Mouse (Mus musculus) intestine, embryonic 15.5 days (tissue): Measurements from ENCODE around the gene Ptf1a. TPM values are rescaled to one million over a fixed set of nuclear protein-coding genes. Genes with fewer than 3 reads are reported as not detected.
A peak's percentile ranks its signal among the peaks of the same experiment; 100 is the strongest.

ENCODE experiments used
- ATAC-seq: fragments of 200-750 bp; cut with Nextera tagmentation; 2 replicates; pipeline ENCODE4 v1.8.0; 2017; ENCODE audit warnings: moderate TSS enrichment, moderate library complexity
- H3K27ac ChIP-seq: fragments of 300-500 bp; sonication (generic); 2 replicates; pipeline ENCODE4 v1.5.1; 2015; ENCODE audit warnings: mild to moderate bottlenecking, inconsistent platforms
- H3K27me3 ChIP-seq: fragments of 300-500 bp; sonication (generic); replicated peaks from 2 replicates; pipeline ENCODE4 v1.6.1; 2015; ENCODE audit warnings: inconsistent platforms
- H3K36me3 ChIP-seq: fragments of 300-500 bp; sonication (generic); 2 replicates; pipeline ENCODE4 v1.6.1; 2015; ENCODE audit warnings: inconsistent platforms
- H3K4me1 ChIP-seq: fragments of 300-500 bp; sonication (generic); replicated peaks from 2 replicates; pipeline ENCODE4 v1.6.1; 2015; ENCODE audit warnings: inconsistent platforms
- H3K4me2 ChIP-seq: fragments of 300-500 bp; sonication (generic); replicated peaks from 2 replicates; pipeline ENCODE4 v1.6.1; 2015; ENCODE audit warnings: mild to moderate bottlenecking, inconsistent platforms
- H3K4me3 ChIP-seq: fragments of 300-500 bp; sonication (generic); replicated peaks from 2 replicates; pipeline ENCODE4 v1.5.1; 2015; ENCODE audit warnings: inconsistent platforms
- H3K9ac ChIP-seq: fragments of 300-500 bp; sonication (generic); 2 replicates; pipeline ENCODE4 v1.6.1; 2015; ENCODE audit warnings: inconsistent platforms
- H3K9me3 ChIP-seq: fragments of 300-500 bp; sonication (generic); 2 replicates; pipeline ENCODE4 v1.6.1; 2016; ENCODE audit warnings: inconsistent platforms
- WGBS: fragments of 180-500 bp; shearing (Covaris S2); methylation state at CpG from one replicate; pipeline ENCODE4 v1.1.7; 2015; 5-methylcytosine and 5-hydroxymethylcytosine counted together
- polyA plus RNA-seq: library from polyadenylated mRNA; unstranded; fragments of >200 nt; fragmentation: Nextera tagmentation; extraction: Ambion mirVana; gene quantifications from 2 replicates; pipeline ENCODE4 v1.2.1, GENCODE M21; 2015

The Ptf1a gene
- polyA plus RNA-seq, 1 experiment from 2014 or later, result 10.8 TPM

DNA sequence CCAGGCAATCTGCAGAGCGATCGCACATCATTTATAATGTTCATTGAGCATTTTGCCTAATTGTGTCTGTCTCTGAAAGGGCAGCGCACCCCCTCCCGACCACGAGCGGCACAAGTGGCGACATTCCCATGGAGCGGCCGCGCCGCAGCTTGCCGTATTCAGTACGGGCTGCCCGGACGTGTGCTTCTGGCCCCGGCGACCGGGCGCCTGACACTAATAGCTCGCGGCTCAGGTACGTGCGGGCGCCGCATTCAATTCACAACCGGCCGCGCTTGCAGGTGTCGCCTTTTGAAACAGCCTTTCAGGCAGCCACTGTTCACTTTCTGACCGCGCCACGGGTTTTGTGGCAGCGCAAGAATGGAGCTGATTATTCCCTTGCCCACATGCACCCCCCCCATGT is 14.7 kb upstream of the Ptf1a start:
- 0 out of 2 replicates have a peak, but pooled peaks have one; percentile 34 for ATAC-seq
- Histone ChIP-seq H3K27me3 (peaks cover 54% of the 10 kb centered on the region), H3K4me2 (peak overlapping the region; percentile 31), H3K27ac (no peak overlapping the region), H3K4me1 (0 out of 2 replicates have a peak, but pooled peaks cover 2% of the 10 kb centered on the region), H3K9ac (no peak overlapping the region), H3K9me3 (no peaks in the 10 kb centered on the region), H3K36me3 (no peaks in the 10 kb centered on the region), H3K4me3 (peak overlapping the region; percentile 16; the same call in 1 of the 2 replicates)
- WGBS, result 1% methylated on average over 33 of the region's 33 CpGs

DNA sequence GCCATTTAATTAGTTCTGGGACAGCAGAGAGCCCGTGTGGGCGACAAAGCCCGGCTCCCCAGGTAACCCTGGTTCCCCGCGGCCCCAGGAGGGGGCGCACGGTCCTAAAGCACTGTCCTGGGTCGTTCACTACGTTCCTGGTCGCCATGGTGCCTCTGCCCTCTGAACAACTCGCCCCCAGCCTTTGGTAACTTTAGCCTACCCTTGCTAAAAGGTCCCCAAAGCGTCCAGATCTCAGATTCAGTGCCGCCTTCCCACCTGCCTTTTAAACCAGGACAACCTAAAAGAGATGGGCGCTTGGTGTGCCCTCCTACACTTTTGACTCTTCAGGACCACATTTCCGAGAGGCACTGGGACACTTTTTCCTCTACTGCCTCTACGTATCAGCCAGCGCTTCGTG is 14.3 kb upstream of the Ptf1a start:
- peak overlapping the region; percentile 16; the same call in 1 of the 2 replicates for H3K4me3 ChIP-seq
- WGBS, result 0% methylated on average over 18 of the region's 18 CpGs
- H3K36me3 ChIP-seq, result no peaks in the 10 kb centered on the region
- H3K4me1 ChIP-seq, result 0 out of 2 replicates have a peak, but pooled peaks cover 2% of the 10 kb centered on the region
- ATAC-seq, result peak; percentile 68
- H3K27me3 ChIP-seq, result peaks cover 54% of the 10 kb centered on the region
- no peak overlapping the region for H3K27ac ChIP-seq
- H3K4me2 ChIP-seq, result peak overlapping the region; percentile 31; the same call in 1 of the 2 replicates
- no peak overlapping the region for H3K9ac ChIP-seq
- no peaks in the 10 kb centered on the region for H3K9me3 ChIP-seq

DNA sequence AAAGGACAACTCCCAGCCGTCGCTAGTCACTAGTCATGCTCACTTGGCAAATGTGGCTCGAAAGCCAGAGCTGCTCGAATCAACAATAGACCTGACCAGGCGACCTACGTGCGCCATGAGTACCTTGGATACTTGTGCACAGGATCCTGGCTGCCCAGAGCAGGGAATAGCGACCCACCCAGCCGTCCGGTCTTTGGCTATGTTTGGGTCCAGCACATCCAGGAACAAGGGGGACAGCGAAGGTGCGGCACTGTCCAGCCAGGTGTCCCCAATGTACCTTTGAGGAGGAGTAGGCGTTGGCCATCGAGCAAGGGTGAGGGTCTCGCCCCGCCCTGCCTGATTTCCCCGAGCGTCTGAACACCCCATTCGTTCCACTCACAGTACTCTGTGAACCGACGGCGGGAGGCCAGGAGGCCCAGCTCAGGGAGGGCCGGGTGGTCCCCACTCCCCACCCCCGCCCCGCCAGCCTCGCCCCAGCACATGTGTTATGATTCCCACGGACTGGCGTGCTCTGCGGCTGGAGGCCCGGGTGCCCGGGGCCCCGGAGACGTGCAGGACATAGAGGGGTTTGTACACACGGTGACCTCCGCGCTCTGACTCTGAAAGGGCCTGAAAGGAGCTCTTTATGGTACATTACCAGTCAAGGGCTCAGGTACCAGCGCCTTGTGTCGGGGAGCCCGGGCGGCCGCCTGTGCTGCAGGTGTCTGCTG is 13.7 kb upstream of the Ptf1a start:
- Histone ChIP-seq H3K9ac (no peak overlapping the region), H3K36me3 (no peaks in the 10 kb centered on the region), H3K4me1 (0 out of 2 replicates have a peak, but pooled peaks cover 2% of the 10 kb centered on the region), H3K27me3 (peaks cover 54% of the 10 kb centered on the region), H3K27ac (no peak overlapping the region), H3K9me3 (no peaks in the 10 kb centered on the region), H3K4me2 (peak overlapping the region; percentile 38), H3K4me3 (0 out of 2 replicates have a peak overlapping the region, but pooled peaks have one; percentile 4)
- peak; percentile 81 for ATAC-seq
- 3% methylated on average over 41 of the region's 41 CpGs for WGBS

DNA sequence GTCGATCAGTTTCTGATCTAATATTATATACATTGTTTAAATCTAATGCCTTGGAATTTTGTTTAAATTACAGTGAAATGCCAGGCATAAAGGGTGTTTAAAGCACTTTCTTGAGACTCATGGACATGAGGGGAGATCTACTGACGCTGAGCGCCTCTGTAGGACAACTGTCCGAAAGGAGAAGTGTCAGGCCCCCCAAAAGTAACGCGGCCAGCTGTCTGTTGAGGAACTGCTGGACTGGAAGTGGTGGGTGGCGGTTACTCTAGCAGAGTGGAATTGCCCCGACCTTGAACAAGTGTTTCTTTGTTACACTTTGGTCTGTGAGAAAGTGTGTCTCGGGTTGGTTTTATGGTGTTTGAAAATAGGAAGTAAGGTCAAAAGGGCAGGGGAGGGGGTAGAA is 1.1 kb upstream of the Ptf1a start:
- Histone ChIP-seq H3K27ac (no peak overlapping the region), H3K4me2 (no peak overlapping the region), H3K4me1 (peaks cover 12% of the 10 kb centered on the region), H3K4me3 (no peak overlapping the region), H3K27me3 (peaks cover 79% of the 10 kb centered on the region), H3K9me3 (no peaks in the 10 kb centered on the region), H3K36me3 (no peaks in the 10 kb centered on the region), H3K9ac (no peak overlapping the region)
- 2% methylated on average over 9 of the region's 9 CpGs for WGBS
- no peak for ATAC-seq

DNA sequence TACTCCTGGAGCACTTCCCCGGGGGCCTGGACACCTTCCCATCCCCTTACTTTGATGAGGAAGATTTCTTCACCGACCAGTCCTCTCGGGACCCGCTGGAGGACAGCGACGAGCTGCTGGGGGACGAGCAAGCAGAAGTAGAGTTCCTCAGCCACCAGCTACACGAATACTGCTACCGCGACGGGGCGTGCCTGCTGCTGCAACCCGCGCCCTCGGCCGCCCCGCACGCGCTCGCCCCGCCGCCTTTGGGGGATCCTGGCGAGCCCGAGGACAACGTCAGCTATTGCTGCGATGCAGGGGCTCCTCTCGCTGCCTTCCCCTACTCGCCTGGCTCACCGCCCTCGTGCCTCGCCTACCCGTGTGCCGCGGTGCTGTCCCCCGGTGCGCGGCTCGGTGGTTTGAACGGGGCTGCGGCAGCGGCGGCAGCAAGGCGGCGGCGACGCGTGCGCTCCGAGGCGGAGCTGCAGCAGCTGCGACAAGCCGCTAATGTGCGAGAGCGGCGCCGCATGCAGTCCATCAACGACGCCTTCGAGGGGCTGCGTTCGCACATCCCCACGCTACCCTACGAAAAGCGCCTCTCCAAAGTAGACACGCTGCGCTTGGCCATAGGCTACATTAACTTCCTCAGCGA is 523 bp downstream of the Ptf1a start:
- Histone ChIP-seq H3K27me3 (peaks cover 90% of the 10 kb centered on the region), H3K4me2 (peak overlapping the region; percentile 62), H3K9me3 (no peaks in the 10 kb centered on the region), H3K27ac (no peak overlapping the region), H3K9ac (no peak overlapping the region), H3K36me3 (no peaks in the 10 kb centered on the region), H3K4me1 (peaks cover 12% of the 10 kb centered on the region), H3K4me3 (peak overlapping the region; percentile 33)
- 1% methylated on average over 67 of the region's 67 CpGs for WGBS
- ATAC-seq, result no peak; the same call in 1 of the 2 replicates

DNA sequence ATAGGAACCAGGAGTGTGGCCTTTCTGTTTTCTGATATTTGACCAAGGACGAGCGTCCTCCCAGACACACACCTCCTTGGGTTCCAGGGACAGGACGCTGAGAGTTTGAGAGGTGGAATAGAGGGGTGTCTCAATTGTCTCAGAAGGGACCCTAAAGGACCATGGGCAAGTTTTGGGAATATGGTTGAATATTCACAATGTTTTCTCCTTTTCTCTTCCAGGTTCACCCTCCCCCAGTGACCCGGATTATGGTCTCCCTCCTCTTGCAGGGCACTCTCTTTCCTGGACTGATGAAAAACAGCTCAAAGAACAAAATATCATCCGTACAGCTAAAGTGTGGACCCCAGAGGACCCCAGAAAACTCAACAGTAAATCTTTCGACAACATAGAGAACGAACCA is 1.3 kb downstream of the Ptf1a start:
- 6% methylated on average over 7 of the region's 7 CpGs for WGBS
- H3K9ac ChIP-seq, result no peak overlapping the region
- H3K4me3 ChIP-seq, result no peak overlapping the region

DNA sequence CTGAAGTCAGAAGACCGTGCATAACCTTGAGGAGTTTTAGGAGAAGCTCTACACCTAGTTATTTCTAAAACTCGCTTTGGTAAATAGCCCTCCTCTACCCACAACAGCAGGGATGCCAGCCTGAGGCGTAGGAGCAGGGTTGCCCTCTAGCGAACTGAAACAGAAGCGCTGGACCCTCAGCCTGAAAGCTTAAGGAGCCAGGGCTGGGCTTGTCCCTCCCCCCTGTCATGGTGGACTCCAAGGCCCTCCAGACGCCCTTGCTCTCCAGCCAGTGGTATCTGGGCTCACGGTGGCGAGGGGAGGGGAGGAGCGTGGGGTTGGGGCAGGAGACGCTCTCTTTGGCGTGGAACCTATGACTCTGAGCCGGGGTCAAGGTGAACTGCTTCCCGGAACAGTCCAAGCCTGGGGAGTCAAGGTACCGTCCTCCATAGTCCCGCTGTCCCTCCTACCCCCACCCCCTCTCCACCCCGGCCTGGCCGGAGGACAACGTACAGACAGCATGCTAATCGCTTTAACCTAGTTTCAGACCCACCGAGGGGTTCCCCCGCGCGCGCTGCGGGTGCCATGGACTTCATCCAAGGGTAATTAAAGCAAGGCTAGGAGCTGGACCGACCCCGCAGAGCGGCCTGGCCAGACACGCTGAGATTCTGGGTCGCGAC is 2.7 kb downstream of the Ptf1a start:
- Histone ChIP-seq H3K9me3 (no peaks in the 10 kb centered on the region), H3K4me2 (peak overlapping the region; percentile 26), H3K27ac (no peak overlapping the region), H3K9ac (no peak overlapping the region), H3K4me1 (peaks cover 12% of the 10 kb centered on the region), H3K36me3 (no peaks in the 10 kb centered on the region), H3K27me3 (peaks cover 91% of the 10 kb centered on the region), H3K4me3 (no peak overlapping the region)
- WGBS, result 1% methylated on average over 31 of the region's 31 CpGs
- peak; percentile 53 for ATAC-seq

More for the DNA sequence above, 1.3 kb downstream of the Ptf1a start:
- peaks cover 89% of the 10 kb centered on the region for H3K27me3 ChIP-seq
- no peak for ATAC-seq
- no peaks in the 10 kb centered on the region for H3K9me3 ChIP-seq
- no peaks in the 10 kb centered on the region for H3K36me3 ChIP-seq
- H3K4me1 ChIP-seq, result peaks cover 12% of the 10 kb centered on the region
- no peak overlapping the region for H3K27ac ChIP-seq
- no peak overlapping the region for H3K4me2 ChIP-seq

DNA sequence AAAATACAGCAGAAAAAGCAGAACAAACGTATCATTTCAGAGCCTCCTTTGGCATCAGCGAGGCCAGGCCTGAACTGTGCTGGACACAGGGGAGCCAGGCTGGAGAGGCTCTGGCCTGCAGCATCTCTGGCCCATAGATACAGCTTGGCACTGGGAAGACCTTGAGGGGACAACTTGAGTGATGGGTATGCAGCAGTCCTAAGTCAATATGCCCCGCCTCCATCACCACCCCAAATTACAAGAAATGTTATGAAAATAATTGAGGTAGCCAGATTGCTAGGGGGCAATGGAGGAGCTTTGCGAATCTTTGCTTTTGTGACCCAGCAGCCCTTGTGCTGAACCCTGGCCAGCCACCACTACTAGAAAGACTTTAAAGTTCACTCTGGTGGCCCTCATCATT is 3.8 kb downstream of the Ptf1a start:
- Histone ChIP-seq H3K9me3 (no peaks in the 10 kb centered on the region), H3K4me2 (no peak overlapping the region), H3K4me3 (no peak overlapping the region), H3K27ac (no peak overlapping the region), H3K9ac (no peak overlapping the region), H3K36me3 (no peaks in the 10 kb centered on the region), H3K27me3 (peaks cover 93% of the 10 kb centered on the region), H3K4me1 (peaks cover 12% of the 10 kb centered on the region)
- no peak for ATAC-seq
- 31% methylated on average over 4 of the region's 4 CpGs for WGBS

DNA sequence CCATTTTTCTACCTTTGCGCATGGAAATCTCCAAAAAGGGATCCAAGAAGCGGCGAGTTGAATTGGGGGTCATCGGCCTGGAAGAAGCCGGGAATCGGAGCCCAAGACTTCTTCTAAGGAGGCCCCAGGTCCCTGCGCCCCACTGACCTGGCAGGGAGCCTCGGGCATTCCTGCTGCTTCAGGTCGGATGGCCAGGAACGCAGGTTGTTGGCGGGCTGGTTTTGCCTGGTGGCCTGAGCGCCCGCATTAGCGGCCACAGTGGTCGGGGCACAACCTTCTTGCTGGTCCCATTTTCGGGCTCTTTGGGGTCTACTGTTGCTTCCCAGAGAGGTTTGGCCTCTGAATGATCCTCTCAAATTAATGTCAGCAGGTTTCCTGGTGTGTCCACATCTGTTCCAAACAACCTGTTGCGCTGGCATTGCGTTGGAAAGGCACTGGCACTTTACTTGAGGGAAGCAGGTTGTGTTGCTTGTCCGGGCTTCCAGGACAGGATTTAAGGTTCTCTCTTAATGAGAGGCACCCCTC is 7.1 kb downstream of the Ptf1a start:
- H3K4me2 ChIP-seq, result no peak overlapping the region
- H3K4me1 ChIP-seq, result no peaks in the 10 kb centered on the region
- no peak overlapping the region for H3K27ac ChIP-seq
- WGBS, result 1% methylated on average over 19 of the region's 19 CpGs
- peaks cover 93% of the 10 kb centered on the region for H3K27me3 ChIP-seq
- no peak overlapping the region for H3K9ac ChIP-seq
- H3K36me3 ChIP-seq, result no peaks in the 10 kb centered on the region
- no peaks in the 10 kb centered on the region for H3K9me3 ChIP-seq
- ATAC-seq, result no peak
- H3K4me3 ChIP-seq, result no peak overlapping the region; the same call in 1 of the 2 replicates

DNA sequence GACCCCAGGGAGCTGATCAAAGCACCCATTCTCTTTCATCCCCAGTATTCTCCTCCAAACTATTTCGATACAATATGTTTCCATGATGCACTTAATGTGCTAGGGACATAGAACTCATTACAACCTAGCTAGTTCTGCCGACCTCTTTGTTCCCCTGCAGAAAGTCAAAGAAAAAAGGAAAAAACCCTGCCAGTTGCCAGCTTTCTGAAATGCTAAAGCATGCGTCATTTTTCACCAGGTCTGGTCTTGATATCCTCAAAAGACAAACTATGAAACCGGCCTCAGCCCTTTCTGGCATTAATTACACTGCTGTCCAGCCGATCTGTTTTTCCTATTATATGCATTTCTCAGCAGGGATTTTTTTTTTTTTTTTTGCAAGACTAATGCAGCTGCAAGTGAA is 9.8 kb downstream of the Ptf1a start:
- no peak for ATAC-seq
- Histone ChIP-seq H3K4me3 (no peak overlapping the region), H3K27me3 (peaks cover 76% of the 10 kb centered on the region), H3K9me3 (no peaks in the 10 kb centered on the region), H3K9ac (no peak overlapping the region), H3K4me2 (no peak overlapping the region), H3K36me3 (no peaks in the 10 kb centered on the region), H3K4me1 (no peaks in the 10 kb centered on the region), H3K27ac (no peak overlapping the region)
- WGBS, result 5% methylated on average over 5 of the region's 5 CpGs

DNA sequence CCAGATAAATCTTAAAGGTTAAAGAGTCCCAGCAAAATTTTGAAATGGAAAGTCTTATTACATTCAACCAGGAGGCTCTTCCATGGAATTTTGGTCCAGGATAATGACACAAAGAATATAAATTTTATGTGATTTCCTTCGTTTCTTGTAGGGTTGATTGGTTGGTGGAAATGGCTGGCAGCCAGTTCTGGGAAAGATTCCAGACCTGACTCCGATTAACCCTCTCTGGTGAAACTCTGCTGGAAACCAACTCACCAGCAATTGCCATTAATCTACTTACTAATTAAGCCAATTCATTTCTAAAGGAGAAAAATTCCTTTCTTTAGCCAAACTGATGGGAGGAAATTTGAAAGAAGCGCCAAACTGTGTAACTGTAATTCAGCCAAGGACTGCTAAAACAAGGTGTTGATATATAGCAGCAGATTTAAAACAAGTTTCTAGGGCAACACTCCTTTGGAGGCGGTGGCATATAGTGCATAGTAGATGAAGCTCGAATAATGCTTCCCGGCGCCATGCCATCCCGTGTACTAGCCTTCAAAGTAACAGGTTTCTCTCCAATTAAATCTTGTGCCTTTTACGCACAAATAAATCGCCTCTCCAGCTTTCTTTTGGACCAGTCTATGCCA is 10.5 kb downstream of the Ptf1a start:
- Histone ChIP-seq H3K27me3 (peaks cover 68% of the 10 kb centered on the region), H3K4me3 (no peak overlapping the region), H3K9me3 (no peaks in the 10 kb centered on the region), H3K4me1 (no peaks in the 10 kb centered on the region), H3K9ac (no peak overlapping the region), H3K4me2 (no peak overlapping the region), H3K27ac (no peak overlapping the region), H3K36me3 (no peaks in the 10 kb centered on the region)
- 15% methylated on average over 10 of the region's 10 CpGs for WGBS
- ATAC-seq, result no peak

DNA sequence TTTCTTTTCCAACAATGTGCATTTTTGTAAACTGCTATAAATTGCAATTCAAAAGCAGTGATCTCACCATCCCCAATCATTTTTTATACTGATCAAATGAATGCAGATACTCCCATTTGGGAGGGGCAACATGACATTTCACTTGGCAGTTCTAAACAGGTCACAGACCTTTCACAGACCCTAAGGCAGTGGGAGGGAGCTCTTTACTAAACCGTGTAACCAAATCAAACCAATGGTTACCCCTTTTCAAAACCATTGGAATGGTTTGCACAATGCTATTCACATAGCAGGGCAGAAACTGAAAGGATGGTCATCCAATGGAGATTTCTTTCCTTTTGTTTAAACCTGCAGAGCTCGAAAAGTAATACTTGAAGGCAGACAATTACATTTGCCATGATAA is 13.3 kb downstream of the Ptf1a start:
- 55% methylated on average over 2 of the region's 2 CpGs for WGBS
- Histone ChIP-seq H3K36me3 (no peaks in the 10 kb centered on the region), H3K4me3 (no peak overlapping the region), H3K27ac (no peak overlapping the region), H3K27me3 (peaks cover 41% of the 10 kb centered on the region), H3K9ac (no peak overlapping the region), H3K4me1 (no peaks in the 10 kb centered on the region), H3K4me2 (no peak overlapping the region), H3K9me3 (no peaks in the 10 kb centered on the region)
- ATAC-seq, result no peak
